Mouse (Mus musculus) small intestine, adult 2 months (tissue): ENCODE measurements around the gene Cercam.

Experiments used
- CTCF ChIP-seq: fragments of 200-500 bp; IDR thresholded peaks from 2 replicates; pipeline ENCODE4 v1.5.1; 2012; ENCODE audit warnings: low read depth, mild to moderate bottlenecking, control low read depth, inconsistent platforms, low read length, moderate library complexity, mixed read lengths; ENCODE audit not compliant: insufficient replicate concordance, insufficient read length; ENCODE audit errors: extremely low read depth
- POLR2A ChIP-seq: fragments of 200-500 bp; IDR thresholded peaks from 2 replicates; pipeline ENCODE4 v1.6.1; 2012; ENCODE audit warnings: low read depth, mild to moderate bottlenecking, control low read depth, inconsistent platforms, low read length, moderate library complexity

DNA sequence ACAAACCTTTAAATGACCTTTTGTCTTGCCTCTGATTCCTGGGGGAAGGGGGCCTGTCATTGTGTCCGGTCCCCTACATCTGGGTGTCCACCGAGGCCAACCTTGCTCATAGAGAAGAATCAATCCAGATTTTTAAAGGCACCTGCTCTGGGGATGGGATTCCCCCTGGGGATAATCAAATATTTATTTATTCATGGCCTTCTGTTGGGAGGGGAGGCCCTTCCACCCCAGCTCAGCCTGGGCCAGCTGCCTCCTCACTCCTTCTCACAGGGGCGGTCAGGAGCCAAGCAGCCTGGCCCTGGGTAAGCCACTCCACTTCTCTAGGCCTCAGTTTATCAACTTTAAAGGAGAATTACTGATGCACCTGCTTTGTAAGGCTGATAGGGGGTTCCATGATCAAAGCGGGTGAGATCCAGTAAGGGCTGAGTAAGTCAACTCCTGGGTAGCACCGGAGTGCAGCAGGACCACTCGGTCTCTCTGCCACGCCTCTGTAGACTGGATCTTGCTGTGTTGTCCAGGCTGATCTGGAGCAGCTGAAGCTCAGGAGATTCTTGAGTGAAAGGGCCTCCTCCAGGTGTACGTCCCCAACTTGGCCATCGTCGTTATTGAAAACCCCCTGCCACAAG is 13.3 kb upstream of the Cercam start:
- TF ChIP-seq CTCF (no peak), POLR2A (no peak)
